Mouse (Mus musculus) spleen, postnatal 4 days (tissue): Measurements from ENCODE around the gene Gucd1.
"Not testable (repeated sequence)": the region's sequence is repeated elsewhere in the genome, so short reads cannot be mapped to it uniquely, and the experiment has no call there.

Source experiments
- DNase-seq, 2 experiments: peaks; one replicate each; pipeline ENCODE4 v3.0.0; 2022; ENCODE audit warnings: low spot score in 2 of 2

Gene Gucd1

GRCm38 (mm10) chr10:75517758-75518143 is at the start of gene Gucd1:
Gene Gucd1 (minus strand): TSS chr10:75517972.
- peak; percentile 97 to 98 for DNase-seq

- not testable (repeated sequence) for DNase-seq
Observed at GRCm38 (mm10) chr10:75566765-75567164, 49.0 kb upstream of the Gucd1 start.

GRCm38 (mm10) chr10:75566321-75566720 is 48.5 kb upstream of the Gucd1 start:
- no peak for DNase-seq

GRCm38 (mm10) chr10:75565906-75566305 is 48.1 kb upstream of the Gucd1 start:
- no peak for DNase-seq

- peak in 1 of 2 experiments; percentile 49 for DNase-seq
Observed at GRCm38 (mm10) chr10:75565436-75565835, 47.7 kb upstream of the Gucd1 start.

- DNase-seq: peak in 1 of 2 experiments; percentile 60
Observed at GRCm38 (mm10) chr10:75564687-75565265, 47.0 kb upstream of the Gucd1 start.

GRCm38 (mm10) chr10:75562596-75562995 is 44.8 kb upstream of the Gucd1 start:
- DNase-seq: no peak

- peak in 1 of 2 experiments; percentile 58 for DNase-seq
Observed at GRCm38 (mm10) chr10:75561071-75561654, 43.4 kb upstream of the Gucd1 start, which contains the start of gene Ggt1. Gene Ggt1 (plus strand): TSS chr10:75561604.

GRCm38 (mm10) chr10:75560549-75560899 is 42.8 kb upstream of the Gucd1 start:
- peak in 1 of 2 experiments; percentile 58 for DNase-seq

GRCm38 (mm10) chr10:75559676-75560548 is 42.1 kb upstream of the Gucd1 start, which contains the start of gene Lrrc75b:
Gene Lrrc75b (minus strand): TSS chr10:75560330.
- no peak for DNase-seq

GRCm38 (mm10) chr10:75559041-75559675 is 41.4 kb upstream of the Gucd1 start:
- peak in 1 of 2 experiments; percentile 57 for DNase-seq

GRCm38 (mm10) chr10:75558515-75558914 is 40.7 kb upstream of the Gucd1 start:
- no peak for DNase-seq

GRCm38 (mm10) chr10:75556026-75556425 is 38.3 kb upstream of the Gucd1 start:
- DNase-seq: no peak

- DNase-seq: no peak
Observed at GRCm38 (mm10) chr10:75555557-75555956, 37.8 kb upstream of the Gucd1 start.

- no peak for DNase-seq
Observed at GRCm38 (mm10) chr10:75554090-75554489, 36.3 kb upstream of the Gucd1 start.

- no peak for DNase-seq
Observed at GRCm38 (mm10) chr10:75552701-75553450, 35.1 kb upstream of the Gucd1 start.

GRCm38 (mm10) chr10:75552106-75552505 is 34.3 kb upstream of the Gucd1 start:
- DNase-seq: no peak

GRCm38 (mm10) chr10:75551175-75551574 is 33.4 kb upstream of the Gucd1 start:
- no peak for DNase-seq

- DNase-seq: no peak
Observed at GRCm38 (mm10) chr10:75549886-75550285, 32.1 kb upstream of the Gucd1 start.

- DNase-seq: no peak
Observed at GRCm38 (mm10) chr10:75548486-75548885, 30.7 kb upstream of the Gucd1 start.

GRCm38 (mm10) chr10:75547901-75548300 is 30.1 kb upstream of the Gucd1 start:
- no peak for DNase-seq
